Mouse (Mus musculus): Measurements from ENCODE around the gene Sox4. TPM values are rescaled to one million over a fixed set of nuclear protein-coding genes. Genes with fewer than 3 reads are reported as not detected.
A peak's percentile ranks its signal among the peaks of the same experiment; 100 is the strongest.

The Sox4 gene
- polyA plus RNA-seq, 1 experiment from 2014 or later, result 1.7 TPM

DNA sequence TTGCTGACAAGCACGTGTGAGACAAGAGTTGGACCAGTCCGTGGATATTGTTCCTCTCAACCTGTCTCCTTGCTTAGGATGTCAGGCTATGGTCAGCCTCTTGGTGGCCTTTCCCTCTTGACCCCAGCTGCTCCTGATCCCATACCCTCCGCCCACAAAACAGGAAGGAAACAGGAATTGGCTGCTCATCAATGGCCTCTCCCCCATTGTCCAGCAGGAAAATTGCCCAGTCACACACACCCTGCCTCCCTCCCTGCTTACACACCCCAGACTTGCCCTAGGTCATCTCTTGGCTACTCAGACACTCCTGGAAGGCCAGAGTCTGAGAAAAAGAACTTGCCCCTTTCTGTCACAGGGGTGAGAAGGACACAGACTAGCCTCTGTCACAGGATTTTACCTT lies 22.2 kb downstream of the Sox4 start:
- H3K9ac ChIP-seq (ENCODE audit: low read depth, low read length), result no peak overlapping the region
- H3K4me1 ChIP-seq (ENCODE audit: control insufficient read depth, low read depth, low read length), result no peaks in the 10 kb centered on the region
- WGBS (ENCODE audit: insufficient replicate concordance), result 83% methylated on average over 3 of the region's 3 CpGs
- no peak for ATAC-seq (ENCODE audit: low read depth)
- H3K36me3 ChIP-seq (ENCODE audit: control insufficient read depth, insufficient read depth), result no peaks in the 10 kb centered on the region
- H3K27ac ChIP-seq (ENCODE audit: low read length), result no peak overlapping the region
- H3K4me3 ChIP-seq (ENCODE audit: low read depth, low read length), result no peak overlapping the region
- no peak overlapping the region for H3K4me2 ChIP-seq (ENCODE audit: low read depth, low read length)
- no peaks in the 10 kb centered on the region for H3K9me3 ChIP-seq (replicated peaks; ENCODE audit: control insufficient read depth, low read length)
- H3K27me3 ChIP-seq (ENCODE audit: control insufficient read depth, insufficient read depth, low read depth, low read length), result no peaks in the 10 kb centered on the region

DNA sequence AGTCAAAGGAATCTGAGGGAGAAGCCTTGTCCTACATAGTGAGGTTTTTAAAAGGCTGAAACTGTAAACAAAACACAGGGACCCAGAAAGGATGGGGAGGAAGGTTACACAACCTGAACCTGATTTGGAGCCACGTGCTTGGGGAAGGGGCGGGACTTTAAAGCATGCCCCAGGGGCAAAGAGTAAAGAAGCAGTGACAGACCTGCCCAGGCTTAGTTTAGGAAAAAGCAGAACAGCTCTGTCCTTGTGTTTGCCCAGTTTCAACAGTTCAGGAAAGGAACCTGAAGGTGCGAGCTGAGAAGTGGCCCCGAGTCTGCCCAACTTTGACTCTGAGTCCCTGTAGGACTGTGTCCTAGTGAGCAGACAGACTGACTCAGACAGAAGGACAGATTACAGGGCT lies 23.1 kb downstream of the Sox4 start:
- Histone ChIP-seq H3K9ac (ENCODE audit: low read depth, low read length) (no peak overlapping the region), H3K4me3 (ENCODE audit: low read depth, low read length) (no peak overlapping the region), H3K4me1 (ENCODE audit: control insufficient read depth, low read depth, low read length) (no peaks in the 10 kb centered on the region), H3K27me3 (ENCODE audit: control insufficient read depth, insufficient read depth, low read depth, low read length) (no peaks in the 10 kb centered on the region), H3K4me2 (ENCODE audit: low read depth, low read length) (no peak overlapping the region), H3K36me3 (ENCODE audit: control insufficient read depth, insufficient read depth) (no peaks in the 10 kb centered on the region), H3K27ac (ENCODE audit: low read length) (no peak overlapping the region), H3K9me3 (replicated peaks; ENCODE audit: control insufficient read depth, low read length) (no peaks in the 10 kb centered on the region)
- ATAC-seq (ENCODE audit: low read depth), result peak; percentile 65
- WGBS (ENCODE audit: insufficient replicate concordance), result 32% methylated on average over 4 of the region's 4 CpGs

DNA sequence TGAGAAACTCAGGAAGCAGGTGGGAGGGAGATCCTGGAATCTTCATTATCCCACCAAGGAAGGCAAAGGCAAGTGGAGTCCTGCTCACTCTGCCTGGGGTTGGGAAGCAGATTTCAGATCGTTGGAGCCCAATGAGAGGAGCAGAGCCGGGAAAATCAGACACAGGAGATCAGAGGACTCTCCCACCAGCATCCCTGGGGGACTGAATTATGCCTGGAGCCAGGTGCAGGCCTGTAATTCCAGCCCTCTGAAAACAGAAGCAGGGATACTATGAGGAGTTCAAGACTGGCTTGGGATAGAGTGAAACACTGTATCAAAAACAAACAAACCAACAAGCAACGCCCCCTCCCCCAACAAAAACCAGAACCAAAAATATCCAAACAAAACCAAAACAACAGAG lies 23.6 kb downstream of the Sox4 start:
- Histone ChIP-seq H3K4me2 (ENCODE audit: low read depth, low read length) (no peak overlapping the region), H3K4me1 (ENCODE audit: control insufficient read depth, low read depth, low read length) (no peaks in the 10 kb centered on the region), H3K4me3 (ENCODE audit: low read depth, low read length) (no peak overlapping the region), H3K27ac (ENCODE audit: low read length) (no peak overlapping the region), H3K36me3 (ENCODE audit: control insufficient read depth, insufficient read depth) (no peaks in the 10 kb centered on the region), H3K9me3 (replicated peaks; ENCODE audit: control insufficient read depth, low read length) (no peaks in the 10 kb centered on the region), H3K9ac (ENCODE audit: low read depth, low read length) (no peak overlapping the region), H3K27me3 (ENCODE audit: control insufficient read depth, insufficient read depth, low read depth, low read length) (no peaks in the 10 kb centered on the region)
- ATAC-seq (ENCODE audit: low read depth), result no peak
- WGBS (ENCODE audit: insufficient replicate concordance), result 44% methylated on average over 3 of the region's 3 CpGs

DNA sequence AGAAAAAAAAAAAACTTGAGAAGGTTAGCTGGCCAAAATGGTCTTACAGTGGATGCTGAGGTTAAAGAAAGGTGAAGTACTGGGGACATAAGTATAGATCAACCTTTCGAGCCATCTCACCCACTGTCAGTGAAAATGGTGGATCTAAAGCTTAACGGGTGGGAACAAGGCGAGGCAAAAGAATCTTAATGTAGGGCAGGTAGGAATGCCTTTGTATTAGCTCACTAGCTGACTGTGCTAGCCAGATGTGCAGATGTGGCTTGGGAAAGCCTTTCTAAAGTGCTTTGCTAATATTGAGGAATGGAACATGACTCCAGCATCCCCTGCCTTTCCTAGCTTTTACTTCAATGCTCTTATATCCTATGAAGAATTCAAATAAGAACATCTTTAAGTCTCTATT lies 30.4 kb downstream of the Sox4 start:
- Histone ChIP-seq H3K9me3 (replicated peaks; ENCODE audit: control insufficient read depth, low read length) (no peaks in the 10 kb centered on the region), H3K4me1 (ENCODE audit: control insufficient read depth, low read depth, low read length) (no peaks in the 10 kb centered on the region), H3K36me3 (ENCODE audit: control insufficient read depth, insufficient read depth) (no peaks in the 10 kb centered on the region), H3K9ac (ENCODE audit: low read depth, low read length) (no peak overlapping the region), H3K27ac (ENCODE audit: low read length) (no peak overlapping the region), H3K27me3 (ENCODE audit: control insufficient read depth, insufficient read depth, low read depth, low read length) (no peaks in the 10 kb centered on the region), H3K4me2 (ENCODE audit: low read depth, low read length) (no peak overlapping the region), H3K4me3 (ENCODE audit: low read depth, low read length) (no peak overlapping the region)
- 79% methylated on average over 3 of the region's 3 CpGs for WGBS (ENCODE audit: insufficient replicate concordance)
- ATAC-seq (ENCODE audit: low read depth), result no peak

DNA sequence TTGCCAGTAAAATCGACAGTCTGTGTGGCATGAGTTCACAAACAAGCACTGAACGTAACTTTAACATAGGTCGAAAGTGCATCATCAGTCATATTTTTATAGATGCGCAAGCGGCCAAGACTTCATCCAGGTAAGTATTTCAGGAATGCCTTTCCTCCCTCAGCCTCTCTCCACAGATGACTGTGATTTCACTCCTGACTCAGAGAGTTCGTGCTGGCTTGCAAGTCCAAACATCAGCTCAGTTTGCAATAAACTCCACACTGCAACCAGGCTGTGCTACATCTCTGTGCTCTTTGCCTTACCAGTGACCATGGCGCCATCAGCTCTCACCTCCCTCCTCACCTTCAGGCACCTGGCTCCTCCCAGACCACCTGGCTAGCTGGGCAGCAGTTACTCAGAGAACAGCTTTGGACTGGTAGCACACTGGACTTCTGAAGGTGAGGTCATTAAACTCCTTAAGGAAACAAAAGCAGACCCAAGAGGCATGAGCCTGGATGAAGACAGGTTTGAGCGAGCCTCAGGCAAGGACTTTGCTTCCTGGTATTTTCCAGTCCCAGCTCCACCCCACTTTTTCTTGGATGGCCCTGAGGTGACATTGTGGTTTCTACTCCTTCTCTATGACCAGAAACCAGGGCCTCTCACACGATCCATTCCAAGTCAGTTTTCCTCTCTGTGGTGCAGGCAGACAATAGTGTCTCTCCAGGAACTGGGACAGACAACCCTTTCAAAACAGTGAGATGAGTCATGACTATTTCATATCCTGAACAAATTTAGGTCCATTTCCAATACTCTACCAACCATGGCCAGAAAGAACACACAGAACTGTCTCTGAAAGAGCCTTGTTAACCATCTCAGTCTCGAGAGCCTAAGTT lies 35.9 kb downstream of the Sox4 start:
- Histone ChIP-seq H3K4me3 (ENCODE audit: low read depth, low read length) (no peak overlapping the region), H3K9ac (ENCODE audit: low read depth, low read length) (no peak overlapping the region), H3K36me3 (ENCODE audit: control insufficient read depth, insufficient read depth) (no peaks in the 10 kb centered on the region), H3K9me3 (replicated peaks; ENCODE audit: control insufficient read depth, low read length) (no peaks in the 10 kb centered on the region), H3K27ac (ENCODE audit: low read length) (no peak overlapping the region), H3K27me3 (ENCODE audit: control insufficient read depth, insufficient read depth, low read depth, low read length) (no peaks in the 10 kb centered on the region), H3K4me1 (ENCODE audit: control insufficient read depth, low read depth, low read length) (no peaks in the 10 kb centered on the region), H3K4me2 (ENCODE audit: low read depth, low read length) (no peak overlapping the region)
- 65% methylated on average over 10 of the region's 10 CpGs for WGBS (ENCODE audit: insufficient replicate concordance)
- ATAC-seq (ENCODE audit: low read depth), result no peak

DNA sequence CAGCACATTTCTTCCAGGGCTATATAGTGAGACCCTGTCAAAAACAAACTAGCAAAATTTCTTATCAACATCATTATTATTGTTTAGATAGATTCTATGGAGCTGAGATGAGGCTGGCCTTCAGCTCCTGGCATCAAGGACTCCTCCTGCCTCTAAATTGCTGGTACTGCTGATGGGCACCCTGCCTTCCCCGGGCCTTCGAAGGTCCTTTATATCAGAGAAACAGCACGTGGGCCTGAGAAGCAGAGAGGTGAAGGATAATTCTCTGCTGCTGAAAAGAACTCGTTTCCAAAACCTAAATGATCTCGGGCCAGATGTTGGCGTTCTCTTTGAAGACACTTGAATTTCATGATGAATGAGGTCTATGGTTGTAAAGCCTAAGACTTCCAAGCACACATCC lies 39.9 kb downstream of the Sox4 start:
- no peaks in the 10 kb centered on the region for H3K4me1 ChIP-seq (ENCODE audit: control insufficient read depth, low read depth, low read length)
- no peaks in the 10 kb centered on the region for H3K27me3 ChIP-seq (ENCODE audit: control insufficient read depth, insufficient read depth, low read depth, low read length)
- H3K9ac ChIP-seq (ENCODE audit: low read depth, low read length), result no peak overlapping the region
- no peak overlapping the region for H3K27ac ChIP-seq (ENCODE audit: low read length)
- ATAC-seq (ENCODE audit: low read depth), result no peak
- no peak overlapping the region for H3K4me2 ChIP-seq (ENCODE audit: low read depth, low read length)
- no peak overlapping the region for H3K4me3 ChIP-seq (ENCODE audit: low read depth, low read length)
- no peaks in the 10 kb centered on the region for H3K9me3 ChIP-seq (replicated peaks; ENCODE audit: control insufficient read depth, low read length)
- WGBS (ENCODE audit: insufficient replicate concordance), result 58% methylated on average over 6 of the region's 6 CpGs
- H3K36me3 ChIP-seq (ENCODE audit: control insufficient read depth, insufficient read depth), result no peaks in the 10 kb centered on the region

DNA sequence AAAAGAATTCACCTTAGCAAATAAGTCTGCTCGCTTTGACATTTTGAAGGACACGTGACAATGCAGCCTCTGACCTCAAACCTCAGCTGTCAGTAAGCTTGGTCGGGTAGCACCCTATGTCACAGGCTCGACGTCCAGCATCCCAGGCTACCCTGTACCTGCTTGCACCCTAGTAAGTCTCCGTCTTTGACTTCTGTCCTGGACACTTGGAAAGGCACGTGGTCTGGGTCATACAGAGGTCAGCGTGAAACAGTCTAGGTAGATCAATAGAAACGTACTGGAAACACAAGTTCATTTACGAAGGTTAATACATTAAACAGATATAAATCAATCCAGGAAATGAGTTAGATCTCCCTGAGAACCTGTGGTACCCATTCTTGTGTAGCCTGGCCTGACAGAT lies 46.5 kb downstream of the Sox4 start:
- 56% methylated on average over 10 of the region's 10 CpGs for WGBS (ENCODE audit: insufficient replicate concordance)
- H3K4me3 ChIP-seq (ENCODE audit: low read depth, low read length), result no peak overlapping the region
- H3K27me3 ChIP-seq (ENCODE audit: control insufficient read depth, insufficient read depth, low read depth, low read length), result no peaks in the 10 kb centered on the region
- H3K9me3 ChIP-seq (replicated peaks; ENCODE audit: control insufficient read depth, low read length), result no peaks in the 10 kb centered on the region
- no peak for ATAC-seq (ENCODE audit: low read depth)
- H3K27ac ChIP-seq (ENCODE audit: low read length), result no peak overlapping the region
- H3K4me1 ChIP-seq (ENCODE audit: control insufficient read depth, low read depth, low read length), result no peaks in the 10 kb centered on the region
- no peak overlapping the region for H3K9ac ChIP-seq (ENCODE audit: low read depth, low read length)
- no peaks in the 10 kb centered on the region for H3K36me3 ChIP-seq (ENCODE audit: control insufficient read depth, insufficient read depth)
- H3K4me2 ChIP-seq (ENCODE audit: low read depth, low read length), result no peak overlapping the region
